Mouse (Mus musculus) liver, embryonic 14.5 days (tissue): Measurements from ENCODE around the gene Cd70.

Source experiments
- CTCF ChIP-seq: IDR thresholded peaks from 2 replicates; pipeline ENCODE4 v1.5.1; 2016; ENCODE audit warnings: antibody characterized with exemption, low read depth, control low read depth
- EP300 ChIP-seq: IDR thresholded peaks from 2 replicates; pipeline ENCODE4 v1.6.1; 2016; ENCODE audit warnings: antibody characterized with exemption, low read depth

- TF ChIP-seq CTCF (no peak), EP300 (no peak)
These were observed 30.8 kb downstream of the Cd70 start for GRCm38 (mm10) chr17:57118524-57119349.
